Mouse (Mus musculus) E14TG2a.4 (cell line): ENCODE measurements around the gene Nectin1.

Experiments
- H3K27me3 ChIP-seq: 2 replicates; pipeline ENCODE4 v1.6.1; 2014; ENCODE audit warnings: low read length, control low read depth; ENCODE audit not compliant: insufficient read depth
- H3K36me3 ChIP-seq: 2 replicates; pipeline ENCODE4 v1.6.1; 2014; ENCODE audit warnings: low read length, control low read depth; ENCODE audit not compliant: insufficient read depth
- H3K4me1 ChIP-seq: replicated peaks from 2 replicates; pipeline ENCODE4 v1.6.1; 2014; ENCODE audit warnings: low read depth, low read length, control low read depth
- H3K4me3 ChIP-seq: replicated peaks from 2 replicates; pipeline ENCODE4 v1.5.1; 2014; ENCODE audit warnings: mild to moderate bottlenecking, low read length
- H3K9me3 ChIP-seq: 2 replicates; pipeline ENCODE4 v1.6.1; 2014; ENCODE audit warnings: low read length, control low read depth
- CTCF ChIP-seq: conservative IDR thresholded peaks from 2 replicates; pipeline ENCODE4 v1.5.1; 2014; ENCODE audit warnings: low read length
- NANOG ChIP-seq: IDR thresholded peaks from 2 replicates; pipeline ENCODE4 v1.6.1; 2014; ENCODE audit warnings: borderline replicate concordance, low read length, mixed read lengths
- POU5F1 ChIP-seq: IDR thresholded peaks from 2 replicates; pipeline ENCODE4 v1.6.1; 2014; ENCODE audit warnings: low read length, borderline replicate concordance

Nectin1 gene

DNA sequence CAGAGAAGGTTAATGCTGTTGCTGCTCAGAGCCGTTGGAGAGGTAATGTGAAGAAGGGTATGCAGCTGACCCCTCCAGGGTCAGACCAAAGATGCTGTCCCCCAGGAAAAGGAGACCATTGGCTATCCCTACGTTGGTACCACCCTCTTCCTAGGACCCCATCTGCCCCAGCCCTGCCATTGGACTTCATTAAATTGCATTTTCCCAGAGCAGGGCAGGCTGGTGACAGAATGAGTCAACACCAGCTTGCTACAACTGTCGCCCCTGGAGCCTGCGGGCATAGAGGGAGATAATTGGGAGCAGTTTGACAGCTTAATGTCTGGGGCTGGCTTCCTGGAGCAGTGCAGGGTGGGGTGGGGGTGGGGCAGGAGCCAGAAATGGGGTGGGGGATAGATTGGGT, 25.0 kb downstream of the Nectin1 start:
- Histone ChIP-seq H3K9me3 (no peaks in the 10 kb centered on the region), H3K4me3 (no peak overlapping the region)
- TF ChIP-seq POU5F1 (no peak), CTCF (no peak), NANOG (no peak)

DNA sequence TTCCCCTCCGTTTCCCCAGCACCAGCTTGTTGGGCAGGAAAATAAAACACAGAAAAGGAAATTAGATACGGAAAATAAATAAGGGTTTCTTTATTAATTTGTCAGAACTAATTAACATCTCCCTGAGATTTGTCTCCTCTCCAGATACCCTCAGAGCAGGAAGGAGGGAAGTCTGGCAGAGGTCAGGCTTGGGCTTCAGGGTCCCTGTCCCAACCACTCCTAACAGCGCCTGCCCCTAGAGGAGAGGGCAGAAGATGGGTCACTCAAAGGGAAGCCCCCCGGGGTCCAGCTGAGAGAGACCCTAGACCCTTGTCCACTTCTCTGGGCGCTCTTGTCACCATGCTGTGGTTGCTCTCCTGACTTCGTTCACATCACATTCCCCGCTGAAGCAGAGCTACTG, 25.4 kb downstream of the Nectin1 start:
- Histone ChIP-seq H3K4me1 (peaks cover 55% of the 10 kb centered on the region), H3K27me3 (peaks cover 6% of the 10 kb centered on the region; the same call in 1 of the 2 replicates), H3K36me3 (no peaks in the 10 kb centered on the region; the same call in 1 of the 2 replicates), H3K9me3 (no peaks in the 10 kb centered on the region), H3K4me3 (no peak overlapping the region)
- TF ChIP-seq NANOG = no peak
- TF ChIP-seq CTCF = no peak
- no peak for TF ChIP-seq POU5F1

More for the DNA sequence above, 25.0 kb downstream of the Nectin1 start:
- Histone ChIP-seq H3K4me1 (peaks cover 55% of the 10 kb centered on the region), H3K27me3 (peaks cover 6% of the 10 kb centered on the region; the same call in 1 of the 2 replicates), H3K36me3 (no peaks in the 10 kb centered on the region; the same call in 1 of the 2 replicates)

DNA sequence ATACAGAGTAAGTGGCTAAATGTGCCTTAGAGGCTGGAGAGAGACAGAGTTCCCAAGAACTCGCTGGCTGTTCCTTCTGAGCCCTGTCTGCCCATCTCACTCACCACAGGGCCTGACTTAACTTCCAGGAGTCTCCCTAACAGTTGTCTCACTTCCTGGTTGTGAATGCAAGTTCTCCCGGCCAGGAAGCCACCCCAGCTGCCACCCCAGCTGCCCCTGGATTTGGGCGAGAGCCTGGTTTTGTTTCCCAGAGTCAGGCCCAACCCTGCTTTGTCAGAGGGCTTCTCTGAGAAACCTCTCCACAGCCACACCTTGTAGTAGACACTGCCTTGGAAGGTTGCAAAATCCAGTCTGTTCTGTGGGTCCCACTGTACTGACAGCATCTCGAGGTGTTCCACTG, 26.2 kb downstream of the Nectin1 start:
- TF ChIP-seq NANOG (no peak), CTCF (no peak), POU5F1 (no peak)
- no peak overlapping the region for H3K4me3 ChIP-seq

DNA sequence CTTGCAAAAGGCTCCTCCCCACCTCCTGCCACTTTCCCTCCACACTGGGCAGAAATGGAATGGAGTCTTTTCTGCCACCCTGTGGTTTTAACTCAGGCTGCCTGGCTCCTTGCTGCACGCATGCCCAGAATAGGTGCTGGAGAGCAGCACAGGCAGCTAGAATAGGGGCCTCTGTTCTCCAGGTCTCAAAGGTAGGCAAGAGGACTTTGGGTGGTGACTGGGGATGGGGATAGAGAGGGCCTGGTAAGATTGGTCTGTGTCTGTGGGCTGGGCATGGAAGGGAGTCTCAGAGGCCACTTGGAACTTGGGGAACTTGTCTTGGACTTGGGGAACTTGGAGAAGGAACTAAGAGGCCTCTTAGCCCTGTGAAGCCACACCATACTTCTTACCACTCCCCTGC, 27.3 kb downstream of the Nectin1 start:
- Histone ChIP-seq H3K27me3 (peaks cover 6% of the 10 kb centered on the region; the same call in 1 of the 2 replicates), H3K4me1 (peaks cover 47% of the 10 kb centered on the region), H3K36me3 (no peaks in the 10 kb centered on the region; the same call in 1 of the 2 replicates), H3K4me3 (no peak overlapping the region), H3K9me3 (no peaks in the 10 kb centered on the region)
- TF ChIP-seq POU5F1 (no peak), CTCF (no peak)

More for the DNA sequence above, 26.2 kb downstream of the Nectin1 start:
- Histone ChIP-seq H3K9me3 (no peaks in the 10 kb centered on the region), H3K27me3 (peaks cover 6% of the 10 kb centered on the region; the same call in 1 of the 2 replicates), H3K4me1 (peaks cover 55% of the 10 kb centered on the region), H3K36me3 (no peaks in the 10 kb centered on the region; the same call in 1 of the 2 replicates)

DNA sequence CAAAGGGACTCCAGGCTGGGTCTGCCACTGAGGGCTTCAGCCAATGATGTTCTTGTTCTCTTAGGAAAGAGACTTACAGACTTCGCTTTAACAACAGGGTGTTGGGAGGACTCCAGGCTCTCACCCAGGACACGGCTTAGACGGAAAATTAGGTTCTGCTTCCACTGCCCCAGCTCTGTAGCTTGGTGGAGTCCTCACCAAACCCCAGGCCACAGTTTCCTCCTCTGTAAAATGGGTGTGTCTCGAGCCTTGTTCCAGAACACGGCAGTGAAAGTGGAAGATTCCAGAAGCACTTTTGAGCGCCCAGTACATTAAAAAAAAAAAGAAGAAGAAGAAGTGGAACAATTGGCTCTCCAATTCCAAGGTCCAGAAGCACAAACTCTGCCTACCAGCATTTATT, 28.7 kb downstream of the Nectin1 start:
- H3K27me3 ChIP-seq = peaks cover under 1% of the 10 kb centered on the region; the same call in 1 of the 2 replicates
- TF ChIP-seq CTCF (no peak), POU5F1 (no peak), NANOG (no peak)
- no peak overlapping the region for H3K4me3 ChIP-seq
- peaks cover 48% of the 10 kb centered on the region for H3K4me1 ChIP-seq
- no peaks in the 10 kb centered on the region; the same call in 1 of the 2 replicates for H3K36me3 ChIP-seq
- H3K9me3 ChIP-seq = no peaks in the 10 kb centered on the region

DNA sequence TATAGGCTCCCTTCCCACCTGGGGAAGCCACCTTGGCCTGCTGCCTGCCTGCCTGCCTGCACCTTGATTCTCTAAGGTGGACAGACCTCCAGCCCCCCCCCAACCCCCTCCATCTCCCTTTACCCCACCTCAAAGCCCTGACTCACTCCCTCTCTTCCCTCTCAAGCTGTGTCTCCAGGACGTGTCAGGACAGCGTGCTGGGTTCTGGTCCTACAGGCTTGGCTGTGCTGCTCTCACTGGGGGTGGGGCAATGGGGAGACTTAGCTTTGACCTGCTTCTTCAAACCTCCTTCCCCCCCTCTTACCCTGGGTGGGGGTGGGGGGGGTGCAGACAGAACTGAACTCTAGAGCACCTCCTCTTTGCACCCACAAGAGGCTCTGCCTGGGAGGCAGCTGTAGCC, 29.7 kb downstream of the Nectin1 start:
- TF ChIP-seq POU5F1 (no peak), NANOG (no peak), CTCF (no peak)
- no peaks in the 10 kb centered on the region for H3K27me3 ChIP-seq
- no peaks in the 10 kb centered on the region; the same call in 1 of the 2 replicates for H3K36me3 ChIP-seq
- no peak overlapping the region for H3K4me3 ChIP-seq
- peaks cover 55% of the 10 kb centered on the region for H3K4me1 ChIP-seq
- no peaks in the 10 kb centered on the region for H3K9me3 ChIP-seq

DNA sequence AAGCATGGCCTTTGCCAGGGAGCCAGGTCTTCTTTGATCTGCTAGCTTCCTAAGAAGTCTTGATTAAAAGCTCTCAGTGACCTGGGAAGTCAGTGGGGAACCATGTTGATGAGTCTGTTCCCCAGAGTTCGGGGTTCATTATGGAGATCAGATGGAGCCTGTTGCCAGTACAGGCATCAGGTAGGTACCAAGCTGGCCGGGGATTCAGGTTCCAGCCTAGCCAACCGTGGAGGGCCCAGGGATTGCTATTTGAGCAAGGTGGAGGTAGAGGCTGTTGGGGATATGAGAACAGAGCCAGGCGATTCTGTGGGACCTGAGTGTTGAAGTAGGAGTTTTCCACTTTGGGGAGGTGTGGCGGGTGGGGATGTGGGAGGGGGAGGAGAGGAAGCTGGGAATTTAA, 30.6 kb downstream of the Nectin1 start:
- Histone ChIP-seq H3K4me3 (no peak overlapping the region), H3K36me3 (no peaks in the 10 kb centered on the region; the same call in 1 of the 2 replicates), H3K27me3 (no peaks in the 10 kb centered on the region), H3K4me1 (peaks cover 57% of the 10 kb centered on the region), H3K9me3 (no peaks in the 10 kb centered on the region)
- TF ChIP-seq NANOG = no peak

DNA sequence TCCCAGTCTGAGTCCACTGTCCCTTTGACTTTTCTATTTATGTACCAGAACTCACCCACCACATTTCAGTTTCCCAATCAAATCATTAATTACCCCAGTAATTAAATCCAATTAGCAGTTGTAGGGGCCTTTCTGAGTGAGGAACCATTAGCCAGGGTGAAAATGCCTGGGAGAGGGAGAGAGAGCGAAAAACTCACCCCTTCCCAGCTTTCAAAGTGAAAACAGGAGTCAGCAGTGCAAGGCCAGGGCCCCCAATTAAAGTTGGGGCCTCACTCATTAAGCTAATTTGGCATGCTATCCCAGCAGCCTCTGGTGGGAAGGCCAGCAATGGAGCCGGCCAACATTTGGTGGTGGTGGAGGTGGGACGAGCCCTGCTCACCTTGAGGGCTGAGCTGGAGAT, 32.4 kb downstream of the Nectin1 start:
- TF ChIP-seq NANOG (no peak), CTCF (no peak), POU5F1 (no peak)
- Histone ChIP-seq H3K36me3 (no peaks in the 10 kb centered on the region), H3K4me3 (no peak overlapping the region), H3K27me3 (no peaks in the 10 kb centered on the region), H3K9me3 (no peaks in the 10 kb centered on the region), H3K4me1 (peaks cover 64% of the 10 kb centered on the region)

DNA sequence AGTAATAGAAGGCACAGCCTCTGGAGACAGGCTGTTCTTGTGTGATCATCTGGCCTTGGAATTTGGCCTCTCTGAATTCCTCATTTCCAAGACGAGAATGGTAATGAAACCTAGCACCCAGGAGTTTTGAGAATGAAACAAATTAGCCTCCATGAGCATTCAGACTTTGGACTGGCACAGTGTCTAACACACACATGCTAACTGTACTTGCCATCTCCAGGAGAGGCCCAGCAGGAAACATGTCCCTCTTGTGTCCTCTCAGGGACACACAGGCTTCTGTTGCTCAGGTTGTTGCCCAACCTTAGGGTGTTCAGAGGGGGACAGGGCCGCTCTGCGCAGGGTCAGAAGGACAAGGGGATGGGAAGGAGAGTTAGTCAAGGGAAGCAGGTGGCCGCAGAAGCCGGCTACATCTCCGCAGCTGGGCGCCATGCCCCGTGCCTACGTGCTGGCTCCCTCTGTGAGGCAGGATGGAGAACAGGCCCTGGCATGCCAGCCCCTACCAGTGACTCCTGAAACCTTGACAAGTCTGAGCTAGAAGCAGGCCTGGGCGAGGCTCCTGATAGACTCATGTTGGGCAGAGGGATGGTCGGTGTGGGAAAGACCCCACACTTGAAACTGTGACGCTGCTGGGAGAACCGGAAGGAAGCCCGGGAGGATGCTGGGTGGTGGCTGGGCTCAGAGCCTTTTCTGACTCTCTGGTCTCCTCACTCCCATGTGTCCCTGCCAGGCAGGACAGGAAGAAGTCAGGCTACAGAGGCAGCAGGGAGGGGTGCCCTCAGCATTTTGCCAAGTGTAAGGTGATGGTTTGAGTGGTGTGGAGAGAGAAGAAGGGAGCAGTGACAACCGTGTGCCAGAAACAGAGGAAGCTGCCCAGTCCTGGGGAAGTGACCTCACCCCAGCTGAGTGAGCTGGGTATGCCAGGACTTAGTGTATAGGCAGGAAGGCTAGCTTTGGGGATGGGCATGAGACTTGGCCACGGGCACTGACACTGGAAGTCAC, 33.9 kb downstream of the Nectin1 start:
- peaks cover 68% of the 10 kb centered on the region for H3K4me1 ChIP-seq
- no peaks in the 10 kb centered on the region for H3K36me3 ChIP-seq
- no peaks in the 10 kb centered on the region for H3K27me3 ChIP-seq
- H3K4me3 ChIP-seq = no peak overlapping the region
- TF ChIP-seq POU5F1 (no peak), CTCF (no peak), NANOG (no peak)
- H3K9me3 ChIP-seq = no peaks in the 10 kb centered on the region
